Mouse (Mus musculus): Measurements from ENCODE around the gene Ifit2.

DNA sequence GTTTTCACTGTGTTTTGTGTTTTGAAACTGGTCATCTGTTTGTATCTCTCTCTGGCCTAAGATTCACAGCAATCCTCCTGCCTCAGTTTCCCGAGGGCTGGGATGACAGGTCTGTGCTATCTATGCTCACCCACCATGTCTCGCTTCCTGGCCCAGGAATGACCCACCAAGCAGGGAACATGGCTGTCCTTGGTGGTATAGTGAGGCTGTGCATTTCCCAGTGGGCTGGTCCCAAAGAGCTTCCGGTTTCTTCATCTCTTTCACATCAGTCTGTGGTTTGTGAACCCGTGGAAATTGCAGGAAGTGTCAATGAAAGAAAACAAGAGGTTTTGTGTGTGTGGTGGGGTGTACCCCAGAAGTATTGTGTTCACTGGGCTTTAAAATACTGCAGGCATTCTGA is 74.2 kb downstream of the Ifit2 start:
- TF ChIP-seq GATA1 (IDR thresholded peaks at IDR 0.05; ENCODE audit: low read length) (no peak), TAL1 (IDR thresholded peaks at IDR 0.05; ENCODE audit: low read length) (no peak)

All from erythroblast, embryonic 14.5 days (primary cell).